ENCODE assay signal across 15 mouse cellular contexts in the genomic region with DNA sequence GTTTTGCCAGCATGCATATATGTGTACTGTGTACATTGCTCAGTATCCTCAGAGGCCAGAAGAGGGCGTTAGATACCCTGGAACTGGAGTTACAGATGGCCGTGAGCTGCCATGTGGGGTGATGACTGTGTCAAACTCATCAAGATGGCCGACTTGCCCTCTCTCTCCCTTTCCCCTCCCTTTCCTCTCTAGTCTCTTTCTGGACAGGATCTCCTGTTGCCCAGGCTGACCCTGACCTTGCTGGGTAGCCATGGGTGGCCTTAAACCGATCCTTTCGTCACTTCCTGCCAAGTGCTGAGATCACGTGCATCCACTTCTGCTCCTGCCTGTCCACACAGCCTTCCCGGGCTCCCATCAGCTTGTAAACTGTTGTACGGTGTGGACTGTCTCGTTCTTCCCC. TPM values are rescaled to one million over a fixed set of nuclear protein-coding genes. Genes with fewer than 3 reads are reported as not detected.
DNase-seq lines count a peak whose midpoint lies in the region; ATAC-seq and TF ChIP-seq lines count a peak whose summit lies in the region.
"Had no signal": no experiment of that assay in that cellular context is flagged by ENCODE, and none has a peak within 500 bp of the region (broad histone marks: within the 10 kb centered on the region; RNA-seq: fewer than 3 reads in every experiment).

No protein-coding gene starts in this region.

- peaks cover 78% of the 10 kb centered on the region for H3K27me3 ChIP-seq in E14TG2a.4 (ENCODE audit: insufficient read depth, low read length)

- no peak overlapping the region for H3K27ac ChIP-seq in layer of hippocampus, adult 2 months
- H3K27ac ChIP-seq: hindbrain, embryonic 14.5 days; kidney, embryonic 15.5 days; midbrain, embryonic 15.5 days had no signal

- H3K4me1 ChIP-seq in E14TG2a.4 (replicated peaks; ENCODE audit: low read depth, low read length), result peaks cover 99% of the 10 kb centered on the region

- peaks cover 5% of the 10 kb centered on the region; the same call in 1 of the 2 replicates for H3K9me3 ChIP-seq in E14TG2a.4 (ENCODE audit: low read length)
- H3K9me3 ChIP-seq: kidney, embryonic 15.5 days; midbrain, embryonic 15.5 days had no signal

- no peak overlapping the region for H3K4me3 ChIP-seq in layer of hippocampus, adult 2 months
- no peak overlapping the region for H3K4me3 ChIP-seq in E14TG2a.4 (replicated peaks; ENCODE audit: low read length)
- H3K4me3 ChIP-seq: kidney, embryonic 15.5 days; midbrain, embryonic 15.5 days had no signal

- DNase-seq in adrenal gland, adult (ENCODE audit: inconsistent age in 2 of 2, low spot score in 1 of 2), result peak; percentile 75 to 90
- DNase-seq in adrenal gland, adult 18-20 months (ENCODE audit: low spot score in 2 of 2), result no peak
- DNase-seq in layer of hippocampus, adult 2 months (ENCODE audit: low spot score in 2 of 2), result no peak
- no peak for DNase-seq in layer of hippocampus, postnatal 36 days
- no peak for DNase-seq in gastrocnemius, adult 18-20 months (ENCODE audit: low spot score)
- DNase-seq: cerebellum, postnatal 36 days; lung, postnatal 14 days had no signal

- H3K36me3 ChIP-seq in E14TG2a.4 (ENCODE audit: insufficient read depth, low read length), result no peaks in the 10 kb centered on the region
- H3K36me3 ChIP-seq: G1E; midbrain, embryonic 15.5 days had no signal

- peak; percentile 43 for ATAC-seq in granulocyte monocyte progenitor cell, adult 5-6 weeks (replicated peaks; ENCODE audit: poor library complexity, severe bottlenecking)
- no peak for ATAC-seq in frontal cortex, adult (ENCODE audit: low TSS enrichment)
- ATAC-seq: midbrain, embryonic 15.5 days had no signal

- 0 out of 2 replicates have a peak, but pooled peaks have one; percentile 28 for TF ChIP-seq CTCF in layer of hippocampus, adult 2 months (conservative IDR thresholded peaks at IDR 0.05)
- TF ChIP-seq CTCF in E14TG2a.4 (conservative IDR thresholded peaks at IDR 0.05; ENCODE audit: low read length), result peak; percentile 17; the same call in 1 of the 2 replicates

RNA-seq across cellular contexts. Expression of gene Tnfrsf1a, which starts 10.8 kb away (rescaled TPM):
- total RNA-seq in adrenal gland, adult 18-20 months (2021), result 100 to 1,000 TPM; 185 to 291 TPM
- 10 to 100 TPM; 12.0 to 12.1 TPM for total RNA-seq in layer of hippocampus, adult 2 months (2021)
- total RNA-seq in layer of hippocampus, postnatal 36 days (2021), result 10 to 100 TPM in 1 of 2 experiments, 1 to 10 TPM in 1; 9.9 to 12.6 TPM
- total RNA-seq in granulocyte monocyte progenitor cell, adult 5-6 weeks (2014; fragmentation: Nextera tagmentation), result 89.1 and 104 TPM in 2 replicates
- total RNA-seq in granulocyte monocyte progenitor cell, adult 5-6 weeks (2017), result 54.4 and 88.8 TPM in 2 replicates
- 10 to 100 TPM; 16.6 to 24.9 TPM for total RNA-seq in gastrocnemius, adult 18-20 months (2021)
- total RNA-seq: G1E had no signal

RNA-seq across cellular contexts. Expression of gene Plekhg6, which starts 20.6 kb away (rescaled TPM):
- total RNA-seq in adrenal gland, adult 18-20 months (2021), result under 1 TPM in 1 of 2 experiments, not detected in 1; 0.13 TPM
- under 1 TPM in 1 of 2 experiments, not detected in 1; 0.17 TPM for total RNA-seq in layer of hippocampus, adult 2 months (2021)
- under 1 TPM in 1 of 2 experiments, not detected in 1; 0.25 TPM for total RNA-seq in layer of hippocampus, postnatal 36 days (2021)
- total RNA-seq in granulocyte monocyte progenitor cell, adult 5-6 weeks (2014; fragmentation: Nextera tagmentation), result not detected in 2 replicates
- not detected in 2 replicates for total RNA-seq in granulocyte monocyte progenitor cell, adult 5-6 weeks (2017)
- total RNA-seq in gastrocnemius, adult 18-20 months (2021), result not detected
- total RNA-seq: G1E; layer of hippocampus, postnatal 25 days had no signal

RNA-seq across cellular contexts. Expression of gene Scnn1a, which starts 39.5 kb away (rescaled TPM):
- total RNA-seq in adrenal gland, adult 18-20 months (2021), result 1 to 10 TPM; 1.3 to 1.7 TPM
- 1 to 10 TPM; 4.3 to 5.2 TPM for total RNA-seq in layer of hippocampus, adult 2 months (2021)
- 1 to 10 TPM; 4.1 to 4.3 TPM for total RNA-seq in layer of hippocampus, postnatal 36 days (2021)
- 16.2 and 18.9 TPM in 2 replicates for total RNA-seq in granulocyte monocyte progenitor cell, adult 5-6 weeks (2014; fragmentation: Nextera tagmentation)
- 1.4 and 1.8 TPM in 2 replicates for total RNA-seq in granulocyte monocyte progenitor cell, adult 5-6 weeks (2017)
- under 1 TPM; 0.19 to 0.25 TPM for total RNA-seq in gastrocnemius, adult 18-20 months (2021)

RNA-seq across cellular contexts. Expression of gene Ltbr, which starts 46.3 kb away (rescaled TPM):
- 10 to 100 TPM; 56.6 to 78.9 TPM for total RNA-seq in adrenal gland, adult 18-20 months (2021)
- 1 to 10 TPM; 6.6 to 9.8 TPM for total RNA-seq in layer of hippocampus, adult 2 months (2021)
- total RNA-seq in layer of hippocampus, postnatal 36 days (2021), result 1 to 10 TPM; 6.9 to 7.0 TPM
- total RNA-seq in granulocyte monocyte progenitor cell, adult 5-6 weeks (2014; fragmentation: Nextera tagmentation), result 36.4 and 50.3 TPM in 2 replicates
- 29.9 and 36.3 TPM in 2 replicates for total RNA-seq in granulocyte monocyte progenitor cell, adult 5-6 weeks (2017)
- 10 to 100 TPM; 15.3 to 17.7 TPM for total RNA-seq in gastrocnemius, adult 18-20 months (2021)
- total RNA-seq: G1E had no signal

Comparison
In these comparisons a context has a peak if more than half of its experiments do, and no peak if none do; other contexts are left out.
1. DNase-seq: peak in adrenal gland, adult (2 of 2); none in adrenal gland, adult 18-20 months (0 of 2), layer of hippocampus, adult 2 months (0 of 2), layer of hippocampus, postnatal 36 days (0 of 2) and gastrocnemius, adult 18-20 months (single experiment).